Mouse (Mus musculus): Measurements from ENCODE around the gene Adgrv1. TPM values are rescaled to one million over a fixed set of nuclear protein-coding genes. Genes with fewer than 3 reads are reported as not detected.

Adgrv1 gene
- polyA plus RNA-seq (2014; fragmentation: Nextera tagmentation; extraction: Ambion mirVana): 9.4 and 16.7 TPM in 2 replicates

DNA sequence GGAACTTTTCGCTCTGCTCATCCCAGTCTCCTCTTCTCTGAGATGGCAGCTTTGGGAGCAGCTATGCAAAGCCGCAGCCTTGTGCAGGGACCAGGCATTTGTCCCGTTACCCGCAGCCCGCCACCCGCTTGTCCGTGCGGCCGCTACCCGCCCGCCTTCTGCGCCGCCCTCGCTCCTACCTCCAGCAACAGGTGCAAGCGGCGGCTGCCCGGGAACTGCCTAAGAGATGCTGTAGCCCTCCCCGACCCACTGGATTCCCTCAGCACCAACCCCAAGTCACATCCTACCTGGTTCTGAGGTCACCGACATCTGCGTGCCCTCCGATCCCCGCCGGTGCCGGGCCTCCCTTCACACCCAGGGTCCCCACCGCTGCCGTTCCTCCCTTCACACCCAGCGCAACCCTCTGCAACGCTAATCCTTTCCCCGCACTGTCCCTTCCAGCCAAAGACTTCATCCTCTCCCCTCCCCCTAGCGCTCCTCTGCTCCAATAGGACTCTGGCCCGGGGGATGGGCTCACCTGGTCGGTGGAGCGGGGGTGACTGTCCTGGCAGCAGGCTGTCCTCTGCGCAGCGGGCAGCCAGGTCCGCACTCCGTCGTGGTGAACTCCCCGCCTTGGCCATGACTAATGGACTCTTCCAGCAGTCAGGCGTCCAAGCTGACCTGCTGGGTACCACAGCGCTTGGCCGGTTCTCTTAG is at the start of gene Adgrv1:
Adgrv1 (minus strand) TSS at position 435 of the 696 bp plus-strand sequence.
- Histone ChIP-seq H3K36me3 (ENCODE audit: control insufficient read depth, insufficient read depth, low read length) (no peaks in the 10 kb centered on the region), H3K27me3 (ENCODE audit: control insufficient read depth, insufficient read depth, low read length) (no peaks in the 10 kb centered on the region), H3K9me3 (ENCODE audit: control insufficient read depth, low read length) (no peaks in the 10 kb centered on the region), H3K27ac (replicated peaks; ENCODE audit: low read depth, low read length) (peak within 1 kb of the TSS; percentile 37; the same call in 1 of the 2 replicates), H3K9ac (replicated peaks; ENCODE audit: low read length) (peak within 1 kb of the TSS; percentile 36), H3K4me2 (ENCODE audit: low read length) (peak within 1 kb of the TSS; percentile 92), H3K4me1 (ENCODE audit: control insufficient read depth, insufficient read depth, low read length) (peaks cover 8% of the 10 kb centered on the region), H3K4me3 (replicated peaks; ENCODE audit: low read depth, low read length) (peak within 1 kb of the TSS; percentile 56)
- DNase-seq (peak; percentile 91), ATAC-seq (ENCODE audit: low FRiP score, low TSS enrichment) (peak; percentile 95)
- under 1% methylated on average over 42 of the region's 42 CpGs for WGBS

DNA sequence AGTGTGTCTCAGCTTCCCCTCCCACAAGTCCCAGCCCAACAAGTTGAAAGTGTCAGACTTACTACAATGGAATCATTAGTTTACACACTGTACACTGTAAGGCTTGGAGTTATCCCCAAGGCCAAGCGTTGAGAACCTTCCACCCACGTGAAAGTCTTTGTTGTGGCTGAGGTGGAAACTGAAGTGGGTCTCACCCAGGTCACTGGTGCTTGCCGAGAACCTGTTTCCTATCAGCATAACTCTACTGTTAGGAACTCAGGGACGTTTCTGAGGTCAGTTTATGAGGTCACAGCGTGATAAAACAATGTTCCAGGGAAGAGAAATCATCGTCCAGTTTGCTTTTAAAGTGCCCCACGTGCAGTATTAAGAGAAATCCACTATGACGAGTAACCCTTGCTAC is 42.4 kb upstream of the Adgrv1 start:
- peaks cover 16% of the 10 kb centered on the region for H3K36me3 ChIP-seq (ENCODE audit: control insufficient read depth, insufficient read depth, low read length)
- no peak for ATAC-seq (ENCODE audit: low FRiP score, low TSS enrichment)
- no peak overlapping the region for H3K4me3 ChIP-seq (replicated peaks; ENCODE audit: low read depth, low read length)
- no peaks in the 10 kb centered on the region for H3K9me3 ChIP-seq (ENCODE audit: control insufficient read depth, low read length)
- H3K4me2 ChIP-seq (ENCODE audit: low read length): no peak overlapping the region
- 90% methylated on average over 8 of the region's 8 CpGs for whole genome bisulfite sequencing
- no peak overlapping the region for H3K9ac ChIP-seq (replicated peaks; ENCODE audit: low read length)
- no peak for DNase-seq
- no peaks in the 10 kb centered on the region for H3K27me3 ChIP-seq (ENCODE audit: control insufficient read depth, insufficient read depth, low read length)
- no peak overlapping the region for H3K27ac ChIP-seq (replicated peaks; ENCODE audit: low read depth, low read length)
- H3K4me1 ChIP-seq (ENCODE audit: control insufficient read depth, insufficient read depth, low read length): no peaks in the 10 kb centered on the region

DNA sequence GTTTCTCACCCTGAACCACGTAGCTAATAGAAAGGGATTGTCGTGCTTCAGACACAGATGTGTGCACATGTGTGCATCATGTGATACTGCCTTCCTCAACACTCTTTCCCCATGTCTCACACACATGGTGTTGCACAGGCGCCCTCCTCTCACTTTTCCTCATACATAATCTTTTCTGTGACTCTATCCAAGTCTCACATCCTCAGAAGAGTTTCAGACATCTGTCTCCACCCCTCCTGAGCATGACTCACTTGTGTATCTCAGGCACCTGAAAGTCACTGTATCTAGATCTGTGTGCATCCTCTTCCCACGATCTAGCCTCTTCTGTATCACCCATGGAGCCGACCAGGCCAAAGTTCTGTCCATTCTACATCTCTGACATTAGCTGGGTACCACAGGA is 34.8 kb upstream of the Adgrv1 start:
- H3K4me2 ChIP-seq (ENCODE audit: low read length): no peak overlapping the region
- H3K27me3 ChIP-seq (ENCODE audit: control insufficient read depth, insufficient read depth, low read length): no peaks in the 10 kb centered on the region
- H3K9ac ChIP-seq (replicated peaks; ENCODE audit: low read length): no peak overlapping the region
- no peak for ATAC-seq (ENCODE audit: low FRiP score, low TSS enrichment)
- no peaks in the 10 kb centered on the region for H3K4me1 ChIP-seq (ENCODE audit: control insufficient read depth, insufficient read depth, low read length)
- peaks cover 53% of the 10 kb centered on the region for H3K36me3 ChIP-seq (ENCODE audit: control insufficient read depth, insufficient read depth, low read length)
- H3K9me3 ChIP-seq (ENCODE audit: control insufficient read depth, low read length): no peaks in the 10 kb centered on the region
- no peak overlapping the region for H3K27ac ChIP-seq (replicated peaks; ENCODE audit: low read depth, low read length)
- no peak for DNase-seq
- H3K4me3 ChIP-seq (replicated peaks; ENCODE audit: low read depth, low read length): no peak overlapping the region
- 94% methylated on average over 5 of the region's 5 CpGs for WGBS

DNA sequence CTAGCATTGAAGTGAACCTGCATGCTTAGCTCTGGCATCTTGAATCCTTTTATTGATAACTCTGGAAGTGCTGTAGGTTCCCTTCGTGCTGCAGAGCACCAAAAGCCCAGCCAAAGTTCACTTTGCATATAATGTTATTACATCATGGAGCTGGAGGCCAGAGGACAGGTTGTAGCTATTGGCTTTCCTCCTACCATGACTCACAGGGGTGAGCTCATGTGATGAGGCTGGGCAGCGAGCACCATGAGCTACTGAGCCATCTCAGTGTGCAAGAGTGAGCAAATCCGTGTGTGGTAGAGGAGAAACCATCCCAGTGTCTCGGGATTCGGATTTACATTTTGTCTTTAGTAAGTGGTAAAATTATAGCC is 31.4 kb upstream of the Adgrv1 start:
- Histone ChIP-seq H3K9ac (replicated peaks; ENCODE audit: low read length) (no peak overlapping the region), H3K27me3 (ENCODE audit: control insufficient read depth, insufficient read depth, low read length) (no peaks in the 10 kb centered on the region), H3K27ac (replicated peaks; ENCODE audit: low read depth, low read length) (no peak overlapping the region), H3K9me3 (ENCODE audit: control insufficient read depth, low read length) (no peaks in the 10 kb centered on the region), H3K4me1 (ENCODE audit: control insufficient read depth, insufficient read depth, low read length) (0 out of 2 replicates have a peak, but pooled peaks cover 8% of the 10 kb centered on the region), H3K4me2 (ENCODE audit: low read length) (no peak overlapping the region), H3K4me3 (replicated peaks; ENCODE audit: low read depth, low read length) (no peak overlapping the region), H3K36me3 (ENCODE audit: control insufficient read depth, insufficient read depth, low read length) (peaks cover 39% of the 10 kb centered on the region)
- 94% methylated on average over 5 of the region's 5 CpGs for WGBS
- no peak for ATAC-seq (ENCODE audit: low FRiP score, low TSS enrichment)
- DNase-seq: no peak

DNA sequence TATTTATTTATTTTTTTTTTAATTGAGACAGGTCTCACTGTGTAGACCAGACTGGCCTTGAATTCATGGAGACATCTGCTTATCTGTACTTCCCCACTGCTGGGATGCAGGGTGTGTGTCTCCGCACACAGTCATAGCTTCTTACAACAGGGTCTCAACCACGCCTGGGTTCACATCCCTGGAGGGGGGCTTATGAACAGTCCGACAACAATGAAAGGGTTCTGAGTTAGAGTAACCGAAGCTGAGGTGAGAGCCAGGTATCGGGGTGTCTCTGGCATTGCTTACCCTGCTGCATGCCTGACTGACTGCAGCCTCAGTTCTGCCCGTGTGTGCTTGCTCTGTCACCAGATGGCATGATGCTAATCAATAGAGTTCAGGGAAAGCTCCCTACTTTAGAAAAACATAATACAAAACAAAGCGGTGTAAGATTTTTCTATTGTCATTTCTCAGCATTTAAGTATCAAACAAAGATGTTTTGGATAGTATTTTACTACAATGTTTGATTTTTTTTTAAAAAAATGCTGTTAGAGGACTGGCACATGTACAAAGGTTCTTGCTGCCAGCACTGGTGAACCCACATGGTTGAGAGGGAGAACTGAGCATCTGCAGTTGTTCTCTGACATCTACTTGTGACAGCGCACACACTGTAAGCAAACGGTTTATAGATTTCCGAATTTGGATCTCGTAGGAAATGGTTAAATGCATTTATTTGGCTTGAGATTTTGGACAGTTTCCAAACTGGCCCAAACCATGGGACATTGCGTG is 30.8 kb upstream of the Adgrv1 start:
- no peaks in the 10 kb centered on the region for H3K27me3 ChIP-seq (ENCODE audit: control insufficient read depth, insufficient read depth, low read length)
- no peak for ATAC-seq (ENCODE audit: low FRiP score, low TSS enrichment)
- DNase-seq: no peak
- H3K4me2 ChIP-seq (ENCODE audit: low read length): no peak overlapping the region
- no peak overlapping the region for H3K9ac ChIP-seq (replicated peaks; ENCODE audit: low read length)
- peaks cover 34% of the 10 kb centered on the region for H3K36me3 ChIP-seq (ENCODE audit: control insufficient read depth, insufficient read depth, low read length)
- H3K9me3 ChIP-seq (ENCODE audit: control insufficient read depth, low read length): no peaks in the 10 kb centered on the region
- H3K27ac ChIP-seq (replicated peaks; ENCODE audit: low read depth, low read length): no peak overlapping the region
- 88% methylated on average over 12 of the region's 12 CpGs for WGBS
- H3K4me1 ChIP-seq (ENCODE audit: control insufficient read depth, insufficient read depth, low read length): peaks cover 12% of the 10 kb centered on the region
- no peak overlapping the region for H3K4me3 ChIP-seq (replicated peaks; ENCODE audit: low read depth, low read length)

DNA sequence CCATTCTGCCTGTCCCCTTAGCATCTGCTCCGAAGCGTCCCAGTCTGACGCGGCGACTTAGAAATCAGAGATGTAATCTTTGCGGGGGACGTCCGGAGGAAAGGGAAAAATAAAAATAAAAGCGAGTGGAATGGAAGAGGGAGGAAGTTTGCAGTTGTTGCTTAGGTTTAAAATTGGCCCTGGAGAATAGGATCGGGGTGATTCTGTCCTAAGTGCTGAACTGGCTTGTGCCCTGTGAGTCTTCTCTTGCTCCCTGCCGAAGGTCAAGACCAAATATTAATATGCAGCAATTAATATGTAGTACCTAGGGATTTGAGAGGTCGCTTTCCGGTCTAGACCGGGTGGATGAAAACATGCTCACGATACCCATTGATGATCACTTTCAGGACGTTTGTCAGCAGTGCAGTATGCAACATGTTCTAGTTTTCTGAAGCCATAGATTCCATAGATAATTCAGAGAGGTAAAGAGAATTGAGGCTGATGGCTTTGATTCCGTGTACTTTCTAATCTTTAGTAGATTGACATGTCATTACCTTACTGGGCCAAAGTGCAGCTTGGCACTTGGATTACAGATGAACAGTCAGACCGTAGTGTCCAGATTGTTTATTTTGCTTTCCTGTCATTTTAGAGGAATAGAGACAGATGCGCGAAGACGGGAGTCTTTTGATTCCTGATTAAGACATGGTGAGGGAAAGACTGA is 25.2 kb upstream of the Adgrv1 start:
- H3K27ac ChIP-seq (replicated peaks; ENCODE audit: low read depth, low read length): peak overlapping the region; percentile 91
- no peaks in the 10 kb centered on the region for H3K27me3 ChIP-seq (ENCODE audit: control insufficient read depth, insufficient read depth, low read length)
- H3K4me3 ChIP-seq (replicated peaks; ENCODE audit: low read depth, low read length): peak overlapping the region; percentile 80
- WGBS: 5% methylated on average over 21 of the region's 21 CpGs
- no peaks in the 10 kb centered on the region for H3K36me3 ChIP-seq (ENCODE audit: control insufficient read depth, insufficient read depth, low read length)
- H3K9me3 ChIP-seq (ENCODE audit: control insufficient read depth, low read length): no peaks in the 10 kb centered on the region
- peaks cover 23% of the 10 kb centered on the region for H3K4me1 ChIP-seq (ENCODE audit: control insufficient read depth, insufficient read depth, low read length)
- ATAC-seq (ENCODE audit: low FRiP score, low TSS enrichment): peak; percentile 3; the same call in 1 of the 2 replicates
- H3K9ac ChIP-seq (replicated peaks; ENCODE audit: low read length): peak overlapping the region; percentile 84
- H3K4me2 ChIP-seq (ENCODE audit: low read length): peak overlapping the region; percentile 80
- peak; percentile 37 for DNase-seq

DNA sequence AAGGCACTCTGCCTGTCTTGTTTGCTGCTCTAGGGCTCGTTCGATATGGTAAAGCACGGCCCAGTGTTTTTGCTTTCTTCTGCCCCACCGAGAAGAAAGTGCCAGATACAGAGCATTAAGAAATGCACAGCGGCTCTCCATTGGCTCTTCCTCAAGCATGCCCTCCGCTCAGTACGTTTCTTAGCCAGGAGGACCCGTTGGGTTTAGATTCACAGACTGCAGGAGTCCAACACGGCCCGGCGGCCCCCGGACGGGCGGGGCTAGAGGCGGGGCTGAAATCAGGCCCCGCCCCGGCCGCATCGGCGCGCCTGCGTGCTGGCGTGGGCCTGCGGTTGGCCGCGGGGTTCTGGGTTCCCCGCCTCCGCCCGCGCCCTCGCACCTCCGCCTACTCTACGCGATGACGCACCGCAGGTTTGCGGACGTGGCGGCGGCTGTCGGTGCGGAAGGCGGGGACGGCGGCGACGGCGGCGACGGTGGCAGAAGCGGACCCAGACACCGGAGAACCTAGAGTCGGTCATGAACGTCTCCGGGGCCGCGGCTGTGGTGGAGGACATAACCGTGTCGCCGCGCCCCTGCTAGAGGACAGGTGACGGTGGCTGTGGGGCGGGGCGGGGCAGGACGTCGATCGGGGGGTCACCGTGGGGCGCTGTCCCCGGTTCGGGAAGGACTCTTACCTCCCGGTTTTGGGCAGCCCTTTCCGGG is 24.5 kb upstream of the Adgrv1 start, which contains the start of gene Lysmd3:
Lysmd3 (plus strand) TSS at position 313 of the 702 bp plus-strand sequence.
- no peaks in the 10 kb centered on the region for H3K36me3 ChIP-seq (ENCODE audit: control insufficient read depth, insufficient read depth, low read length)
- H3K27ac ChIP-seq (replicated peaks; ENCODE audit: low read depth, low read length): peak within 1 kb of the TSS; percentile 91
- DNase-seq (peak; percentile 98), ATAC-seq (ENCODE audit: low FRiP score, low TSS enrichment) (peak; percentile 100)
- H3K27me3 ChIP-seq (ENCODE audit: control insufficient read depth, insufficient read depth, low read length): no peaks in the 10 kb centered on the region
- peaks cover 23% of the 10 kb centered on the region for H3K4me1 ChIP-seq (ENCODE audit: control insufficient read depth, insufficient read depth, low read length)
- peak within 1 kb of the TSS; percentile 80 for H3K4me3 ChIP-seq (replicated peaks; ENCODE audit: low read depth, low read length)
- no peaks in the 10 kb centered on the region for H3K9me3 ChIP-seq (ENCODE audit: control insufficient read depth, low read length)
- under 1% methylated on average over 73 of the region's 73 CpGs for WGBS
- H3K4me2 ChIP-seq (ENCODE audit: low read length): peak within 1 kb of the TSS; percentile 80
- H3K9ac ChIP-seq (replicated peaks; ENCODE audit: low read length): peak within 1 kb of the TSS; percentile 84

DNA sequence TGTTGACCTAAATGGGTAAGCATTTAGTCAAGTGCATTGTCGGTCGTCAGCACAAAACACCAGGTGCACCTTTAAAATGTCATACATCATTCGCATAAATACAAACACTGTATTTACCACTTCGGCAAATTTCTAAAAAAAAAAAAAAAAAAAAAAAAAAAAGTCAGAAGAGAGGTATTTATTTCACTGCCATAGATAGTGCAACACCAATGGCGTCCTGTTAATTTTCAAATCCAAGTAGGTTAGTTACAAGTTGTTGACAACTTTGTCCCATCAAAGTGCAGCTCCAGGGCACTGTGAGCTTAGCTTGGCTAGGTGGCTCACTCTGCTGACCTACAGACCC is 24.0 kb upstream of the Adgrv1 start:
- whole genome bisulfite sequencing: 3% methylated on average over 5 of the region's 5 CpGs
- Histone ChIP-seq H3K27ac (replicated peaks; ENCODE audit: low read depth, low read length) (peak overlapping the region; percentile 91), H3K4me1 (ENCODE audit: control insufficient read depth, insufficient read depth, low read length) (peaks cover 23% of the 10 kb centered on the region), H3K9ac (replicated peaks; ENCODE audit: low read length) (peak overlapping the region; percentile 84), H3K36me3 (ENCODE audit: control insufficient read depth, insufficient read depth, low read length) (no peaks in the 10 kb centered on the region), H3K4me3 (replicated peaks; ENCODE audit: low read depth, low read length) (peak overlapping the region; percentile 80), H3K4me2 (ENCODE audit: low read length) (peak overlapping the region; percentile 80), H3K9me3 (ENCODE audit: control insufficient read depth, low read length) (no peaks in the 10 kb centered on the region), H3K27me3 (ENCODE audit: control insufficient read depth, insufficient read depth, low read length) (no peaks in the 10 kb centered on the region)
- ATAC-seq (ENCODE audit: low FRiP score, low TSS enrichment) (no peak), DNase-seq (no peak)
